Mouse (Mus musculus): ENCODE data around the gene 1300017J02Rik. TPM values are rescaled to one million over a fixed set of nuclear protein-coding genes. Genes with fewer than 3 reads are reported as not detected.

1300017J02Rik gene
- total RNA-seq, 2 experiments from 2014 or later: 1.2 to 1.4 TPM

- DNase-seq (ENCODE audit: low spot score in 2 of 2): no peak
Measured at GRCm38 (mm10) chr9:103224721-103225120, 80.2 kb downstream of the 1300017J02Rik start.

- no peak for DNase-seq (ENCODE audit: low spot score in 2 of 2)
Measured at GRCm38 (mm10) chr9:103214281-103214680, 90.6 kb downstream of the 1300017J02Rik start.

DNA sequence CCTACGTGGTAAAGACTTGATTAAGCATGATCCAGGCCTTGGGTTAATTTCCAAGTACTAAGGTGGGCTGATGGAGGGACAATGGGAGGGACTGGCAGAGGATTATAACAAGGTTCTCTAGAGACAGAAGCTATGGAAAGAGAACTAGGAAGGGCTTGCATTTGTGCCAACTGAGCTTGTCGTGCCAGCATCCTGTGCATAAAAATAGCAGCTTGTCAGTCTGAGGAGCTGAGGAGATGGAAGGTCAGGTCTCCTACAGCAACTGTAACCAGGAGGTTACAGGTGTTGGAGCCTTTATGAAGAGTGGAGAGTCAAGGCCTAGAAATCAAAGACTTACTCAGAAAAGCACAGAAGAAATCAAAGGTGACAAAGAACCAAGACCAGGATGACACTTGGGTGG, 91.3 kb downstream of the 1300017J02Rik start:
- DNase-seq (ENCODE audit: low spot score in 2 of 2): no peak

- no peak for DNase-seq (ENCODE audit: low spot score in 2 of 2)
Measured at GRCm38 (mm10) chr9:103212654-103213420, 92.0 kb downstream of the 1300017J02Rik start.

DNA sequence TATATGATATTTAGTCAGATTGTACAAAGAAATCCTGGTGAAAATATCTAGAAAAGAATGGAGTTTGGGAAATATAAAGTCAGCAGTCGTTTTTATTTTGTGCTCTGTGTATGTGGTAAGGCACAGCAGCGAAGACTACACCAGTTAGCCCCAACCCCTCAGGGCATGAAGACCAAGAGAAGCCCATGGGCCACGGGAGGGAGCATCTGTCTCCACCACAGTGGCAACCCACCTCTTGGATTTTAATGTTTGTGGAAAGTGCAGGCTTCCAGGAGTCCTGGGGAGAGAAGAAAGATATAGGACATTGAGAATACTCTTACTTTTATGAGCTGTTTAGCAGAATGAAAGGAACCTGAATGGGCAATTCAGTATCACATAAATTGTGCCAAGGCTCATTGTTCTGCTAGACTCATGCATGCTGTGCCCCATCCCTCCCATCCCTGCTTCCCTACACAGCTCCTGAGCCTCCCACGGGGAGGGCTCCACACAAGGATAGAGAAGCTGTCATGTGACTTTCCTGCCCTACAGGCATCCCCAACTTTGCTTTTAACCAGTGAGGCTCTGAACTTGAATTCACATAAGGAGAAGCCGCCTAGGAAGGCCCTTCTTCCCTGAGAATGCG, 96.0 kb downstream of the 1300017J02Rik start:
- no peak for DNase-seq (ENCODE audit: low spot score in 2 of 2)

DNA sequence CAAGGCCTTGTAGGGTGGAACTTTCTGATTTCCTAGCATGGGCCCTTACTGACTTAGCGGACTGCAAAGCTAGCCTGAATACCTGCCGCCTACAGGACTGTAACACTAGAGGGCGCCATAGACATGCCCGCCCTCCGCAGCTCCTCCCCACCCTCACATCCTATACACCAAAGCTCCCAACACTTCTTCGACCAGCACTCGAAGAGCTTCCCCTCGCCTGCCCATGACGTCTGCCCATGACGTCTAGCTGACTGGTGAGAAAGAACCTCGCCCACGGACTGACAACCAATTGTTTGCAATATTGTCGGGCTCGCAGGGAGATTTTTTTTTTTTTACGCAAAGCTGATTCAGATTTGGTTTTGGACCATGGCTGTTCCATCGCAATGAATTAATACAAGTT, 97.0 kb downstream of the 1300017J02Rik start:
- DNase-seq (ENCODE audit: low spot score in 2 of 2): peak; percentile 37 to 59

DNA sequence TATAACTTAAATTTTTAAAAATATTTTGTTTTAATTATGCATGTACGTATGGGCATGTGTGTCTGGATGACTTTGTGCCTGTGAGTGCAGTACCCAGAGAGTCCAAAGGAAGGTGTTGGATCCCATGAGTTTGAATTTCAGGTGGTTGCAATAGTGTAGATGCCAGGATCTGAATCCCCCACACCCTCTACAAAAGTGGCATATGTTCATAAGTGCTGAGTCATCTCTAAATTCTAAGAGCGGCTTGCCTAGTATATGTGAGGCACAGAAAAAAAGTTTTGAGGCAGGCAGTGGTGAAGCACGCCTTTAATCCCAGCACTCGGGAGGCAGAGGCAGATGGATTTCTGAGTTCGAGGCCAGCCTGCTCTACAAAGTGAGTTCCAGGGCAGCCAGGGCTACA, 99.1 kb downstream of the 1300017J02Rik start:
- no peak for DNase-seq (ENCODE audit: low spot score in 2 of 2)

DNA sequence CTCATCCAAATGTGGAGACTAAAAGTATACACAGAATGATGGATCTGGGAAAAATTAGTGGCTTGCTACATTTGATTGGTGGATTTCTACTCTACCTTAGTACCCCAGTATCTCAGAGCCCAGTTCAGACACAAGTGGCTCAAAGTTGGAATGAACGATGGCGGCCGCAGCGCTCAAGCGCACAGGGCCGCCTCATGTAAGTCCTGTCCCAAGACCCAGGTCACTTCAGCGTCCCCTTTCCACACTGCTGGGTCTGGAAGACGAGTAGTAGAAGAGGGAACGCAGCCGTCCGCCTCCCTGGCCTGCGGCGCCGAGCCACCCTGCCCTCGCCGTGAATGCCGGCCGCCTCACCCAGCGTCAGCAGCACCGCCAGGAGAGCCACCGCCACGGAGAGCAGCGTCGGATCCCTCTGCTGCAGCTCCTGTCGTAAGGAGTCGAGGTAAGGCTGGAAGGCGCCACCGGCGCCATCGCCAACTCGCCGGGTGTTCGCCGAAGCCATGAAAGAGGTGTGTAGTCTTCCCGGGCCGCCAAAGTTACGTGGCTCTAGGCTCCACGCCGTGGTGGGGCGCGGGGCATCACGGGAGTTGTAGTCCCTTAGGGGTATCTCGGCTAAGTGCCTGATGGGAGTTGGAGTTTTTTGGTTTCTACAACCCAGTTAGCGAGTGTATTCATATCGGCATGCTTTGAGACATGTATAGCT, 103.2 kb downstream of the 1300017J02Rik start, which contains the start of gene Srprb:
Gene Srprb, minus strand, starts transcription at position 577 of the 700 bp plus-strand sequence.
- peak; percentile 86 to 95 for DNase-seq (ENCODE audit: low spot score in 2 of 2)

Other genes starting within 250 kb of the 1300017J02Rik start
- 1 to 10 TPM; 1.7 to 2.6 TPM for gene Rab6b, start 193.3 kb downstream of the 1300017J02Rik start, total RNA-seq (2021)
- 10 to 100 TPM; 19.8 to 22.3 TPM for gene Srprb, start 102.9 kb downstream of the 1300017J02Rik start, total RNA-seq (2021)
- gene Gm20425, start 74.8 kb downstream of the 1300017J02Rik start, total RNA-seq (2021): 1 to 10 TPM; 5.7 to 8.6 TPM
- gene Trf, start 74.6 kb downstream of the 1300017J02Rik start, total RNA-seq (2021): 10 to 100 TPM; 24.5 to 82.3 TPM
- 10 to 100 TPM; 36.7 to 40.4 TPM for gene Topbp1, start 133 bp upstream of the 1300017J02Rik start, total RNA-seq (2021)
- gene Cdv3, start 60.8 kb upstream of the 1300017J02Rik start, total RNA-seq (2021): 100 to 1,000 TPM; 142 to 157 TPM
- gene Bfsp2, start 175.3 kb upstream of the 1300017J02Rik start, total RNA-seq (2021): under 1 TPM; 0.62 to 0.64 TPM

All from gastrocnemius, postnatal 4 days (tissue).